Mouse (Mus musculus) brain, embryonic 14.5 days (tissue): ENCODE data around the gene Yipf3. TPM values are rescaled to one million over a fixed set of nuclear protein-coding genes. Genes with fewer than 3 reads are reported as not detected.

ENCODE experiments used
- DNase-seq: peaks from one replicate; pipeline ENCODE4 v3.0.0-alpha.2; 2011; ENCODE audit warnings: low read depth
- CTCF ChIP-seq: fragments of 200-500 bp; IDR thresholded peaks from 2 replicates; pipeline ENCODE4 v1.5.1; 2012; ENCODE audit warnings: inconsistent platforms, mild to moderate bottlenecking, moderate library complexity, borderline replicate concordance; ENCODE audit not compliant: insufficient read depth, insufficient read length; ENCODE audit errors: extremely low read depth
- POLR2A ChIP-seq: fragments of 200-500 bp; IDR thresholded peaks from 2 replicates; pipeline ENCODE4 v1.6.1; 2012; ENCODE audit warnings: mild to moderate bottlenecking, inconsistent platforms, borderline replicate concordance; ENCODE audit not compliant: poor library complexity, insufficient read depth, insufficient read length, severe bottlenecking; ENCODE audit errors: extremely low read depth
- polyA plus RNA-seq: library from polyadenylated mRNA; depleted of rRNA; stranded (reverse); fragments of >200 nt; gene quantifications from 2 replicates; pipeline ENCODE4 v1.2.3, GENCODE M21; 2012

Gene Yipf3
- polyA plus RNA-seq, 1 experiment, result 84.0 TPM

DNA sequence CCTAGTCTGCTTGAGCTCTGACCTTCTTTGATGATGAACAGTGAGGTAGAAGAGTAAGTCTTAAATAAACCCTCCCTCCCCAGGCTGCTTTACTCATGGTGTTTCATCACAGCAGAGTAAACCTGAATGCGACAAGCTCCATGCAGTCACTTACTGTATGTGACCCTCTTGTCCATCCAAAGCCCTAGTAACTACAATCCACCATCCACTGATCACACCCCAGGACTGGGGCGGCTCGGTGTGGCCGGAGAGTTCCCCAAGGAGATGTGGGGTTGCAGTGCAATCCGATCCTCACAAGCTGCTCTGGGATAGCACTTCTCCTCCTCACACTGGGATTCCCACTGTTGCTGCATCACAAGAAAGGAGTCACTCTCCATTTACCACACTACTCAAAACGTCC is 26.6 kb downstream of the Yipf3 start:
- no peak for TF ChIP-seq POLR2A
- no peak for TF ChIP-seq CTCF
- DNase-seq, result no peak

DNA sequence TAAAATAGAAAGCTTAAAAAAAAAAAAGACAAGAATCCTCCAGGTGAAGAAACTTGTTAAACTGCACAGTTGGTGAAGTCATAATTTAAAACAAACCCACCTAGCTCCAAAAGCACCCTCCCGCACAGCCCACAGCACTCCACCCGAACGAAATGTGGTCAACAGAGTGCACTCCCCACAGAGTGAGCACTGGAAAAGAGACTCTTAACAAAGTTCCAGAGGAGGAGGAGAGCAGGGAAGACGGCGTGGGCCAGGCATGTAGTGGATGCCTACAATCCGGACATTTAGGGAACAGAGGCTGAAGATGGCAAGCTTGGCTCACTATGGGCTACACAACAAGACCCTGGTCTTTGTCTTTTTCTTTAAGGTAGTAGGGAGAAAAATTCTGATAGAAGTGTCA is 27.2 kb downstream of the Yipf3 start:
- TF ChIP-seq CTCF (no peak), POLR2A (no peak)
- DNase-seq, result no peak

DNA sequence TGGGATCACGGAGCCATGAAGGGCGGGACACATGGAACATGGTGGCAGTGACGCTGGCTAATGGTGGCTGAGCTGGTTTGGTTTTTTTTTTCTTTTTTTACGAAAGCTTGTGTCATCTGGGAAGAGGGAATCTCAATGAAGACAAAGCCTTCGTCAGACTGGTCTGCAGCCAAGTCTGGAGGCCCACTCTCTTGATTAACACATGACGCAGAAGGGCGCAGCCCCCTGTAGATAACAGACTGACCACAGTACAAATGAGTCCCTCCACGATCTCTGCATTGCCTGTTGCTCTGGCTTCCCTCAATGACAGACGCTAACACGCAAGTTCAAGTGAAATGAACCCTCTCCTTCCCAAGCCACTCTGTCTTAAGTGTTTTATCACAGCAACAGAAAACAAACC is 27.6 kb downstream of the Yipf3 start:
- no peak for DNase-seq
- TF ChIP-seq POLR2A (no peak), CTCF (no peak)

GRCm38 (mm10) chr17:46277586-46277985 is 29.7 kb downstream of the Yipf3 start:
- no peak for DNase-seq
- no peak for TF ChIP-seq POLR2A
- no peak for TF ChIP-seq CTCF

DNA sequence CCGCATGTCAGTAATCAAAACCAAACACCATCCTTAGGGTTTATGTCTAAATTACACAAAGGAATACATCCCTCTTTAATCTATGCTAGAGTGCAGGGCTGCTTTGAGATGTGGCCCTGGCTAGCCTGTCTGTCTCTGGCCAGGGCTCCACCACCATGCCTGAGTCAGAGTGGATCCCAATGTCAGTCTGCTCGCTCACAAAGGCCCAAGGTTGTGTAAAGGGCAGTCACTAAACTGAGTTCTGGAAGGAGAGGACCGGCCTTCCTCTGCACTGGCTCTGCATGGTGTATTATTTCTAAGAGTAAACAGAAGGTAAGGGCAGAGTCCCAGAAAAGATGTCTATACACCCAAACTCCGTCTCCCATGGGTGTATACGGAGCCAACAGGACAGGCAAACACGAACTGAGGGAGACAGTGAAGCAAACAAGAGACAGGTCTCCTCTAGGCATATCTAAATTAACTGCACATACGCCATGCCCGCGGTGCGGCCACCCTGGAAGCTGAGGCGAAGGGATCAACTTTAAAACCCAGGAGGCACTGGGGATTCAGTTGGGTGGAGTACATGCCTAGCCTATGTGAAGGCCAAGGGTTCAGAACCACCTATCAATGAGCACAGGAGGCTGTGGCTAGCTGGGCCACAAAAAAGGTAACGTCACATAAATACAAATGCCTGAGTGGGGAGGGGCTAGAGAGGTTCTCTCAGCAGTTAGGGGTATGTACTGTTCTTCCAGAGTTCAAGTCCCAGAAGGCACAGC is 30.3 kb downstream of the Yipf3 start:
- no peak for TF ChIP-seq CTCF
- no peak for TF ChIP-seq POLR2A
- DNase-seq, result no peak

DNA sequence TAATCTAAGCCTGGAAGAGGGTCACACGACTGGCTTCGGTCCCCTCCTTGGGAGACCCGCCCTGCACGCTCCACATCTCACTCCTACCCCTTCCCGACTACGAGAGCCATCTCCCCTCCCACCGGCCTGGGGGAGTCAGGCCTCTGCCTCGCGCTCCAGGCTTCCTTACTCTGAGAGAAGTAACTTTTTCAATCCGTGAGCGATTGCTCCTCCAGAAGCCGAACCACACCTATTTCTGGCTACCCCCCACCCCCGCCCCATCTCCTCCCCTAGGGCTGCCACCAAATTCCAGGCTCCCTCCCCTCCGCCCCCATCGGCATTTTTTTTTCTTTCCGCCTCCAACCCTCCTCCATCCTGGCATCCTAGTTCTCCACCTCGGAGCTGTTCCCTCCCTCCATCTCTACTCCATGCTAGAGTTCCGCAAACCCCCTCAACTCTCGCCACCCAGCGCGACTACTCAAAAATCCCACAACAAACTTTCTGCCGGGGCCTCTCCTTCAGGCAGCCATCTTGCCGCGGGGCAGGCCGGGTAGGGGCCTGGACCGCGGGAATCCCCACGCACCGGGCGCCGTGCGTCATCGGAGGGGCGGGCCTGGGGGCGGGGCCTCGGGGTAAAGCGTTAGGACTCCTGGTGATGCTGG is 34.7 kb downstream of the Yipf3 start, which contains the start of gene Tjap1:
Gene Tjap1 (minus strand): TSS at position 544 of the 641 bp plus-strand sequence.
- DNase-seq, result peak; percentile 95

GRCm38 (mm10) chr17:46283140-46283539 is 35.3 kb downstream of the Yipf3 start:
- TF ChIP-seq POLR2A, result no peak
- TF ChIP-seq CTCF, result no peak
- no peak for DNase-seq

More for the DNA sequence above, 34.7 kb downstream of the Yipf3 start, which contains the start of gene Tjap1:
- TF ChIP-seq POLR2A (peak; percentile 62; the same call in 1 of the 2 replicates), CTCF (no peak)

GRCm38 (mm10) chr17:46283911-46284310 is 36.0 kb downstream of the Yipf3 start:
- no peak for DNase-seq
- TF ChIP-seq CTCF (no peak), POLR2A (no peak)

DNA sequence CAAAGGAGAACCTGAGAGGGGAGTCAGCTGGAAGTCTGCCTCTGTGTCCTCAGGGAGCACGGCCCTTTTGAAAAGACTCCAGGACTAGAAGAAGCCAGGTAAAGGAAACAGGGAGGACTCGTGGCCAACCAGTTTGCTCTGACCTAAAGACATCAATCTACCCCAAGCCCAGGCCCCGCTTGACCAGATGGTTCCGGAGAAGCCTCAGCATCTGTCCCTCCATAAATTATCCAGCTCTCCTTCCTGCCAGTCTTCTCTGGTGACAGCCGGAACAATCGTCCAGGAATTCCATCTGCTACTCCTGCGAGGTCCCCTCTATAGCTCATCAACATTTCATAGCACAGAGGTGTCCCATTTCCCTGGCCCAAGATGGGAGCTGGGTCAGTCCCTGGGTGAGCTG is 36.8 kb downstream of the Yipf3 start:
- TF ChIP-seq CTCF, result no peak
- TF ChIP-seq POLR2A, result no peak
- no peak for DNase-seq

DNA sequence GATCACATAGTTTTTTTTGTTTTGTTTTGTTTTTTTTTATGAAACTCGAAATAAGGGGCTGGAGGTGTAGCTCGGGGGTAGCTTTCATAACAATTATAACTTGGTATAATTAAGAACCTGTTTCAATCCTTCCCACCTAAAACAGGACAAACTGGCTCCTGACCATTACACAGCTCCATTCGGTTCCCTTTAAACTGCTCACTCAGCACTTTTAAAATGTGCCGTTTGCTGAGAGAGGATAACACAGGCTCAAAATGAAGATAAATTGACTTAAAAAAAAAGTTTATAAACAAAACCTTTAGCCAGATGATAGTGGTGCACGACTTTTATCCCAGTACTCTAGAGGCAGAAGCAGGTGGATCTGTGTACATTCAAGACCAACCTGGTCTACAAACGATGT is 37.5 kb downstream of the Yipf3 start:
- no peak for DNase-seq
- no peak for TF ChIP-seq POLR2A
- no peak for TF ChIP-seq CTCF

GRCm38 (mm10) chr17:46287678-46288095 is 39.8 kb downstream of the Yipf3 start:
- DNase-seq, result peak; percentile 51
- TF ChIP-seq POLR2A (no peak), CTCF (no peak)

DNA sequence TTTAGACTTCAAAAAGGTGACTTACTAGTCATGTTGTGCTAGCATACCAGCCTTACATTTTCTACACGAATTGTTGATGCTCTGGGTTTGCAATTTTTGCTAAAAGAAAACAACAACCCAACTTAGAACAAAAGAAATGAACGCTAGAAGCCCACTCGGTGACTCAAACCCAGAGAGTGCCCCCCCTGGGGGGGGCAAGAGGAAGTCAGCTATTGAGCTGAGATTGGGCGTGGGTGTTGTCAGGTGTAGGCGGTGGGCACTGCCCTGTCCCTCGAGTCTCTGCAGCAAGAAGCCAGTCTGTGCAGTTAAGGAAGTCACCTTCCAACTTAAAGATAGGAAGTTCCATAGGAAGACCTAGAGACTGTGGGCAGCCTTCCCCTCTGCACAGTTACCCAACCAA is 48.7 kb downstream of the Yipf3 start:
- TF ChIP-seq POLR2A, result no peak
- TF ChIP-seq CTCF, result no peak

GRCm38 (mm10) chr17:46297028-46297363 is 49.1 kb downstream of the Yipf3 start:
- TF ChIP-seq CTCF (no peak), POLR2A (no peak)
- no peak for DNase-seq

More for the DNA sequence above, 48.7 kb downstream of the Yipf3 start:
- no peak for DNase-seq

GRCm38 (mm10) chr17:46297364-46298219 is 49.7 kb downstream of the Yipf3 start, which contains the start of gene Dlk2:
TSS of gene Dlk2 (plus strand) at chr17:46297421.
- peak; percentile 72 for DNase-seq
- TF ChIP-seq CTCF (no peak), POLR2A (no peak)
